Mouse (Mus musculus) gastrocnemius, postnatal 36 days (tissue): Measurements from ENCODE around the gene Cav1. TPM values are rescaled to one million over a fixed set of nuclear protein-coding genes. Genes with fewer than 3 reads are reported as not detected.

ENCODE experiments used
- DNase-seq, 2 experiments: peaks; one replicate each; pipeline ENCODE4 v3.0.0; 2022
- intact Hi-C: fragments of 180-260 bp; cut with DNase I; formaldehyde crosslinking; loops from one replicate; pipeline ENCODE4 v1.15.1; 2025
- long read RNA-seq, 2 experiments: library from polyadenylated mRNA; stranded (forward); transcript quantifications; one replicate each; pipeline ENCODE4 v2.0.0; 2021
- total RNA-seq, 2 experiments: library from RNA; stranded (reverse); gene quantifications; 2 replicates each; pipeline ENCODE4 v1.2.3; 2021

The Cav1 gene
- 100 to 1,000 TPM; 116 to 122 TPM for total RNA-seq
- long read RNA-seq, experiment 1, transcript Cav1-202 (2 exons, 2,746 nt) = minor isoform, 19 of 56 reads
- long read RNA-seq, experiment 1, transcript Cav1-201 (3 exons, 2,522 nt) = major isoform, 23 of 56 reads
- long read RNA-seq, experiment 1, partial matches to known transcripts = 2 of 56 reads
- long read RNA-seq, experiment 1, other reads (novel, unspliced or antisense) = 10 of 56 reads
- long read RNA-seq, experiment 2, transcript Cav1-201 (3 exons, 2,522 nt) = major isoform, 30 of 84 reads
- long read RNA-seq, experiment 2, transcript Cav1-202 (2 exons, 2,746 nt) = minor isoform, 26 of 84 reads
- long read RNA-seq, experiment 2, partial matches to known transcripts = 20 of 84 reads
- long read RNA-seq, experiment 2, other reads (novel, unspliced or antisense) = 4 of 84 reads

GRCm38 (mm10) chr6:17305954-17306601 is at the start of gene Cav1:
Gene Cav1 (plus strand): TSS chr6:17306335.
- intact Hi-C loops = loop anchor here (2.0 to 5.0 kb wide), 3 partner anchors 25 to 201 kb away; partner anchors contain the start of gene Cav2
- peak; percentile 71 to 79 for DNase-seq

DNA sequence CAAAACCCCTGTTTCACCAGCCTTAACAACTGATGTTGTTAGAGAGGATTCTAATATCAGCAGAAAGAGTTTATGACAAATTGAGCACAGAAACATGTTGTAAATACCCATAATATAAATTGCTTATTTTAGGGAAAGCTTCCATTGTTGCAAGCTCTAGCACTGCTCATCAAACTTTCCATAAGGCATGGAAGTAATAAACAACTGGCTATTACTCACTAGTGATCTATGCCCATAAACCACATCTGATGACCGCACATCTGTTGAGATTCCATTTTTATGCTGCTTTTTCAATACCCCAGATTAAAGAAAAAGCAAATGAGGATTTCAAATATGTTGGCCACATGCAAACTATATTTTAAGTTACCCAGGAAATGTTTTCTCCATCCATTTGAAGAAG is 48.0 kb upstream of the Cav1 start:
- DNase-seq = no peak
- intact Hi-C loops = no loop called here

DNA sequence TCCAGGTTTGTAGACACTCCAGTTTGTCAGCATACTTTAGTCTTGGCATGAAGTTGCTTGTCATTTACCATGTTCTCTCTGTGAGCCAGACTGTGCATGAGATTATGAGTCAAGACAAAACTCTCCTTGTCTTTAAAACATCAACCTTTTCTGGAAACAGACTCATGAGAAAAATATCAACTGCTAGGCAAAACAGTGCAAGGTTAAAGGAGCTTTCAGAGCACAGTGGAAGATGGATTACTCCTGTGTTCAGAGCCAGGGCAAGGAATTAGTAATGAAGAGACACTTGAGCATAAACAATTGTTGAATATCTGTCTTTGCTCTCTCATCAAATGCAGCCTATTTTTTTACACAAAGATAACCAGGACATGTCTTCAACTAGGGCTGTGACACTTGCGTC is 47.2 kb upstream of the Cav1 start:
- intact Hi-C loops = no loop called here
- DNase-seq = no peak

DNA sequence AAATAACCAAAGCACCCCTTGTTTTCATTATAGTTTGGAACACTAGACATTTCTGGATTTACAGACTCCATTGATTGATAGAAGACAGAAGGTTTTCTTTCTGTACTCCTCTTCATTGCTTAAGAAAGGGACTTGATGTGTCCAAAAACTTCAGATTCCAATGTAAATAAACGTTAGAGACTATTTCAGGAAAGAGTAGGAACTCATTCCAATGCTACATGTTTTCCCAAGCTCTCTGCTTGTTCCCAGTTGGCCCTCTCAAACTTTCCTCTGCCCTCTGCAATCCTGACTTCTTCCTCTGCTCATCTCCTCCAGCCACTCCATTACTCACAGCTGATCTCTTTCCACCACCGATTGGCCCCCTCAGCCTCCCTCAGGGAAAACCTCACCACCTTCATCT is 43.3 kb upstream of the Cav1 start:
- intact Hi-C loops = no loop called here
- DNase-seq = no peak

DNA sequence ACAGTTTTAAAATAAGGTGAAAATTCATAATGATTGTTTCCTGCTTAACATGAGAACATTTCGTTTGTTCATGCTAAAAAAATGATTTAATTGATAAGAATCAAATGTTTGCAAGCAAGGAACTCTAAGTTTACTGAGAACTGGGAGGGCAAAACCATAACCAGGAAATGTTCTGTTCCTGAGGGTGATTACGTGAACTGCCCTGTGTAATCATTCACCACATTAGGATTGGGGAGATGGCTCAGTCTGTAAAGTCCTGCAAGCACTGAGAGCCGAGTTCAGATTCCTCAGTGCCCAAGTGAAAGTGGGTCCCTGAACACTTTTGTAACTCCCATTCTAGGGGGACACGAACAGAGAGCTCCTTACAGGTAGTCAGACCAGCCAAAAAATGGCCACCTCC is 41.1 kb upstream of the Cav1 start:
- DNase-seq = no peak
- intact Hi-C loops = no loop called here

DNA sequence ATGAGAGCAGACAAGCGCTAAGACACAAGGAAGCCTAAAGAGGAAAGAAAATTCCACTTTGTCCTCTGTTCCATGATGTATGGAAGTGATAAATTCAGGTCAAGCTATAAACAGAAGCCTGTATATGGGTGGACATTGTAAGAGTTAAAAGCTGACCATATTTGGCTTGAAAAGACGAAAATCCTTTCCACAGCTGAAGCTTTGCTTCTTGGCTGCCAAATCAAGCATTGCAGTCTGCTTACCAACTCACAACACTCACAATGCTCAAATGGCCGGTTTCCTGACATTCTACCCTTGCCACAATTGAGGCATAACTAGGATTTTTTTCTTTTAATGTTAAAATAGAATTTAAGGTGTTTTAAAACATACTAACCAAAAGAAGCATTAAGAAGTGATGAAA is 39.7 kb upstream of the Cav1 start:
- DNase-seq = no peak
- intact Hi-C loops = no loop called here

GRCm38 (mm10) chr6:17278366-17278765 is 27.8 kb upstream of the Cav1 start:
- intact Hi-C loops = no loop called here
- DNase-seq = no peak

- peak; percentile 75 to 81 for DNase-seq
- intact Hi-C loops = loop anchor here (2.0 to 5.0 kb wide), 2 partner anchors 26 to 89 kb away; partner anchors contain the start of gene Cav1
These were observed 25.0 kb upstream of the Cav1 start, which contains the start of gene Cav2 for GRCm38 (mm10) chr6:17280939-17281756. Gene Cav2 (plus strand): TSS chr6:17281185.

DNA sequence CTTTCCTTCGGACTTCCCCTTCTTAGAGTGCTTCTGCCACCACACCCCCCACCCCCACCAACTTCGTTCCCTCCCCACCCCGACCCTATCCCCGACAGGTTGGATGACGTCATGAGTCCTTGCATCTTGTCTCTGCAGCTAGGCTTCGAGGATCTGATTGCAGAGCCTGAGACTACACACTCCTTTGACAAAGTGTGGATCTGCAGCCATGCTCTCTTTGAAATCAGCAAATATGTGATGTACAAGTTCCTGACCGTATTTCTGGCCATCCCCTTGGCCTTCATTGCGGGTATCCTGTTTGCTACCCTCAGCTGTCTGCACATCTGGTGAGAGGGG is 24.4 kb upstream of the Cav1 start:
- intact Hi-C loops = loop anchor here (2.0 to 5.0 kb wide), 2 partner anchors 25 to 89 kb away; partner anchors contain the start of gene Cav1
- DNase-seq = no peak

DNA sequence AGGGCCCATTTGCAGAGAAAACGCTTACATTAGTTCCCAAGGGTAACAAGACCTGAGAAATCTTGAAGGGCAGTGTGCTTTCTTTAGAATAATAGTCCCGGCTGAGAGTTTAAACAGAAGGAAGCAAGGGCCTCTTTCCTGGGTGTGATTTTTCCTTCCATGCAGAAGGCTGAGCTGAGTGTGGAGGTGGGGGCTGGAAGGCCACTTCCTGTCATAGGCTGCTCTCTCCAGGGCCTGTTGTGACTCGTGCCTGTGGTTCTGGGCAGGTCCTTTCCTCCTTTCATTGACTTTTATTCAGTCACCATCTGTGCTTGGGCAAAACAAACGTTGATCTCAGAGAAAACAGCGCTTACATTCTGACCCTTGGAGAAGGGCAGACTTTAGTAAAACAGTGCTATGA is 24.0 kb upstream of the Cav1 start:
- intact Hi-C loops = loop anchor here (5.0 kb wide), 1 partner anchor 90 kb away; no protein-coding TSS in a partner anchor
- DNase-seq = no peak

DNA sequence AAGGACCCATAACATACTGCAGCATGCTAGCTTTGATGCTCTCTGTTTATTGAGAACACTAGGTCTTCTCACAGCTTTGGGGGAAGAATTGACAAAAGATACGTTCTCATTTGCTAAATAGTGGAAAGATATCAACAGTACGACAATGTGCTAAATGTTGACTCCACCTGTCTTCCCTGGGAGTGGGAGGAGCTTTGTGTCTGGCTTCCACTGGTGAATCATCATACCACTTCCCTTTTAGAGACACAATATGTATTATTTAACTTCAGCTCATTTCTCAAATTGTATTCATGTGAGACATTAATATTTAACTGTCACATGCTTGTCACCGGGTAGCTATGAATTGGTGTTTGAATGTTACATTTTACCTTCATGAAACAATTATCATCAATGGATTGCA is 22.3 kb upstream of the Cav1 start:
- no peak for DNase-seq
- intact Hi-C loops = loop anchor here (5.0 kb wide), 1 partner anchor 92 kb away; no protein-coding TSS in a partner anchor

- intact Hi-C loops = no loop called here
- DNase-seq = no peak
These were observed 19.8 kb upstream of the Cav1 start for GRCm38 (mm10) chr6:17286381-17286780.

DNA sequence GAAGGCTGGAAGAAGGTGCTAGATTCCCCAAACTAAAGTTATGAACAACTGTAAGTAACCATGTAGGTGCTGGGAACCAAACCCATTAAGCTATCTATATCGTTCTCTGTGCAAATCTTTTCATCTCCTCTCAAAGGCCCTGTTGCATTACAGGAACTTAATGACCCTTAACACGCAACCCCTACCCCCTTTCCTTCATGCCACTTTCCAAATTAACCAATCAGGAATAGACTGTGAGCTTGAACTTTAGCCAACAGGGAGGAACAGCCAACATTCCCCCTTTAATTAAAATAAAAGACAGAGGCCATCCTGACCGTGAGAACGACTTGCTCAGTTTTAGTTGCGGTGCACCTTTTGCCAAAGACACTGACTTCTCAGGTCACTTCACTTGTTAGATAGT is 11.0 kb upstream of the Cav1 start:
- intact Hi-C loops = no loop called here

DNA sequence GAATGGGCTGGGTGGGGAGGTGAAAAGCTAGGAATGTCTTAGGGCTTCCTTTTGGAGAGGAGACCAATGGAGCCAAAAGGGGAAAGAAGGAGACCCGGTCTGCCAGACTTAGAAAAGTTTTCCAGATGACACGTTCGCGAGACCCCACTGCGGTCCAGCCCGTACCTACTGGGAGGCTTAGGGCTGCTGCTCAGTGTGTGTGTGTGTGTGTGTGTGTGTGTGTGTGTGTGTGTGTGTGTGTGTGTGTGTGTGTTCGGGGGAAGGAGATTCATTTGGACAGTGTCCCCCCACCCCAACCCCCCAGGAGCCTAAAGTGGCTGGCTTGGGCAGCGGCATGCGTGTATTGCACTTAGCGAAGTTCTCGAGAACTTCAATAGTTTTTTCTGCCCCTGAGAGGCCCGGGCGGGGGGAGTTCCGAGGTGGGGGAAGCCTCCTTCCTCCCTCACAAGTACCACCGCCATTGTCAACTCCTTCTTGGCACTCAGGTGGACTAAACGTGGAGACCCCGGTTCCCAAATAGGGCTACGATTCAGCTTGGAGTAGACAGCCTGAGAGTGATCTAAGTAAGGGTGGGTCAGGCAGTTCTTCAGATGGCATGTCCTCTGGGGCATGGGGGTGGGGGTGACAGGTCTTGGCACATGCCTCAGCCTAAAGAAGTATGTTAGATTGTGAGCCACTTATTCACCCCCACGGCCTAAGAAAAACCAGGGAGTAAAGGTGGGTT is 629 bp downstream of the Cav1 start:
- intact Hi-C loops = loop anchor here (2.0 to 5.0 kb wide), 3 partner anchors 26 to 202 kb away; partner anchors contain the start of gene Cav2
- DNase-seq = peak; percentile 21 to 42

More for the DNA sequence above, 11.0 kb upstream of the Cav1 start:
- no peak for DNase-seq

- DNase-seq = peak; percentile 68 to 71
- intact Hi-C loops = loop anchor here (2.0 to 5.0 kb wide), 3 partner anchors 27 to 203 kb away; partner anchors contain the start of gene Cav2
These were observed 1.5 kb downstream of the Cav1 start for GRCm38 (mm10) chr6:17307461-17308115.

- peak in 1 of 2 experiments; percentile 22 for DNase-seq
- intact Hi-C loops = loop anchor here (5.0 kb wide), 1 partner anchor 49 kb away; no protein-coding TSS in a partner anchor
These were observed 2.5 kb downstream of the Cav1 start for GRCm38 (mm10) chr6:17308661-17309060.

DNA sequence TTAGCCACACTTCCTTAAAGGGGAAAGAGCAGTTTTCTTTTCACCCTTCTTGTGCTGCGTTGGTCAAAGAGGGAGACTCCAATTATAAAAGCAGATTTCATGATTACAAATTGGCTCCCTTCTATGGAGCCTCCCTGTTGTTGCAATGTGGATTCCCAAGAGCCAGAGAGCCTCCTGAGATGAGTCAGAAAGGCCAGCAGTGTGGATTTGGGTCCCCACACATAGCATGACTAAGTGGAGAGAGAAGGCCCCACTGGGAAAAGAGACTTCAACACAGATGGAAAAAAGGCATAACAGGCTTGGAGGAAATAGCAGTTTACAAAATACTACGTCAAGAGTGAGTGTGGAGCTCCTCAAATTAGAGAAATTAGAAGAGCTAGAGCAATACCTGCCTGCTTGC is 3.1 kb downstream of the Cav1 start:
- no peak for DNase-seq
- intact Hi-C loops = loop anchor here (5.0 kb wide), 1 partner anchor 48 kb away; no protein-coding TSS in a partner anchor

DNA sequence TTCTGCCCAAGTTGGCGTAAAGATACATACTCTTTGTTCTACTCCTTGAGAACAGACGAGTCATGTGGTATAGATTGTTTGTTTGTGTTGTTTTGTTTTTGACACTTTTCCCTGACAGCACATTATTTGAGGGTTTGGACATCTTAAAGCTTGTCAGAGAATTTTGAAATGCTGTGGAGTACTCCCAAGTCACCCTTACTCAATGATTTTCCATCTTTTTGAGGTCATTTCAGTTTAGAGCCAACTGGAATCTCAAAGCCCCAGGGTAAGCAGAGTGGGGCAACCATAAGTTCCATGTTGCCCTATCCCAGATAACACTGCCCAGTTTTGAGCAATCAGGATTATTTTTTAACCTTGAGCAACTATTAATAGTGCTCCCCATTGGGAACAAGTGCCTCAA is 8.1 kb downstream of the Cav1 start:
- intact Hi-C loops = no loop called here
- DNase-seq = no peak
